Mouse (Mus musculus) embryonic facial prominence, embryonic 14.5 days (tissue): ENCODE measurements around the gene Nfe2. TPM values are rescaled to one million over a fixed set of nuclear protein-coding genes. Genes with fewer than 3 reads are reported as not detected.
"Not testable (repeated sequence)": the region's sequence is repeated elsewhere in the genome, so short reads cannot be mapped to it uniquely, and the experiment has no call there.

Source experiments
- ATAC-seq: fragments of 200-750 bp; cut with Nextera tagmentation; 2 replicates; pipeline ENCODE4 v1.8.0; 2017; ENCODE audit warnings: low read depth, moderate number of reproducible peaks, moderate TSS enrichment
- DNase-seq: peaks from one replicate; pipeline ENCODE4 v3.0.0-alpha.2; 2015; ENCODE audit warnings: low spot score
- H3K27ac ChIP-seq: fragments of 300-500 bp; sonication (generic); replicated peaks from 2 replicates; pipeline ENCODE4 v1.5.1; 2014; ENCODE audit warnings: low read depth, mild to moderate bottlenecking, low read length, moderate library complexity
- H3K27me3 ChIP-seq: fragments of 300-500 bp; sonication (generic); replicated peaks from 2 replicates; pipeline ENCODE4 v1.6.1; 2014; ENCODE audit warnings: low read length; ENCODE audit not compliant: control insufficient read depth, insufficient read depth
- H3K36me3 ChIP-seq: fragments of 300-500 bp; sonication (generic); 2 replicates; pipeline ENCODE4 v1.6.1; 2014; ENCODE audit warnings: low read length, mixed read lengths; ENCODE audit not compliant: control insufficient read depth, insufficient read depth
- H3K4me1 ChIP-seq: fragments of 300-500 bp; sonication (generic); 2 replicates; pipeline ENCODE4 v1.6.1; 2014; ENCODE audit warnings: antibody characterized with exemption, low read length; ENCODE audit not compliant: control insufficient read depth, insufficient read depth
- H3K4me2 ChIP-seq: fragments of 300-500 bp; sonication (generic); 2 replicates; pipeline ENCODE4 v1.6.1; 2014; ENCODE audit warnings: low read depth, mild to moderate bottlenecking, low read length, moderate library complexity, mixed read lengths
- H3K4me3 ChIP-seq: fragments of 300-500 bp; sonication (generic); 2 replicates; pipeline ENCODE4 v1.5.1; 2014; ENCODE audit warnings: low read depth, mild to moderate bottlenecking, low read length
- H3K9ac ChIP-seq: fragments of 300-500 bp; sonication (generic); 2 replicates; pipeline ENCODE4 v1.6.1; 2014; ENCODE audit warnings: low read depth, mild to moderate bottlenecking, low read length, moderate library complexity, mixed read lengths
- H3K9me3 ChIP-seq: fragments of 300-500 bp; sonication (generic); 2 replicates; pipeline ENCODE4 v1.6.1; 2016; ENCODE audit warnings: low read length; ENCODE audit not compliant: control insufficient read depth
- WGBS: fragments of 180-500 bp; shearing (Covaris S2); extraction: QIAGEN DNeasy Blood & Tissue Kit; methylation state at CpG from one replicate; pipeline ENCODE4 v1.1.7; 2014; 5-methylcytosine and 5-hydroxymethylcytosine counted together
- polyA plus RNA-seq: library from polyadenylated mRNA; unstranded; fragments of >200 nt; fragmentation: Nextera tagmentation; extraction: Ambion mirVana; gene quantifications from 2 replicates; pipeline ENCODE4 v1.2.1, GENCODE M21; 2014

Nfe2 gene
- polyA plus RNA-seq, 1 experiment from 2014 or later: 2.5 TPM

- H3K27ac ChIP-seq: peak overlapping the region; percentile 63; the same call in 1 of the 2 replicates
Measured at GRCm38 (mm10) chr15:103284647-103285046, 26.4 kb upstream of the Nfe2 start.

GRCm38 (mm10) chr15:103284066-103284465 is 25.9 kb upstream of the Nfe2 start:
- no peak overlapping the region for H3K9ac ChIP-seq
- ATAC-seq (no peak), DNase-seq (no peak)
- whole genome bisulfite sequencing: 58% methylated on average over 3 of the region's 3 CpGs
- H3K9me3 ChIP-seq: no peaks in the 10 kb centered on the region
- no peak overlapping the region for H3K27ac ChIP-seq
- H3K4me1 ChIP-seq: peaks cover 17% of the 10 kb centered on the region
- no peak overlapping the region for H3K4me3 ChIP-seq
- H3K36me3 ChIP-seq: peaks cover 16% of the 10 kb centered on the region; the same call in 1 of the 2 replicates
- no peaks in the 10 kb centered on the region for H3K27me3 ChIP-seq
- no peak overlapping the region for H3K4me2 ChIP-seq

More at GRCm38 (mm10) chr15:103284647-103285046, 26.4 kb upstream of the Nfe2 start:
- H3K4me1 ChIP-seq: peaks cover 17% of the 10 kb centered on the region
- WGBS: 35% methylated on average over 2 of the region's 2 CpGs
- no peak overlapping the region for H3K4me3 ChIP-seq
- peaks cover 16% of the 10 kb centered on the region; the same call in 1 of the 2 replicates for H3K36me3 ChIP-seq
- DNase-seq: no peak
- H3K27me3 ChIP-seq: no peaks in the 10 kb centered on the region
- H3K9ac ChIP-seq: no peak overlapping the region
- no peak for ATAC-seq
- H3K4me2 ChIP-seq: no peak overlapping the region
- no peaks in the 10 kb centered on the region for H3K9me3 ChIP-seq

DNA sequence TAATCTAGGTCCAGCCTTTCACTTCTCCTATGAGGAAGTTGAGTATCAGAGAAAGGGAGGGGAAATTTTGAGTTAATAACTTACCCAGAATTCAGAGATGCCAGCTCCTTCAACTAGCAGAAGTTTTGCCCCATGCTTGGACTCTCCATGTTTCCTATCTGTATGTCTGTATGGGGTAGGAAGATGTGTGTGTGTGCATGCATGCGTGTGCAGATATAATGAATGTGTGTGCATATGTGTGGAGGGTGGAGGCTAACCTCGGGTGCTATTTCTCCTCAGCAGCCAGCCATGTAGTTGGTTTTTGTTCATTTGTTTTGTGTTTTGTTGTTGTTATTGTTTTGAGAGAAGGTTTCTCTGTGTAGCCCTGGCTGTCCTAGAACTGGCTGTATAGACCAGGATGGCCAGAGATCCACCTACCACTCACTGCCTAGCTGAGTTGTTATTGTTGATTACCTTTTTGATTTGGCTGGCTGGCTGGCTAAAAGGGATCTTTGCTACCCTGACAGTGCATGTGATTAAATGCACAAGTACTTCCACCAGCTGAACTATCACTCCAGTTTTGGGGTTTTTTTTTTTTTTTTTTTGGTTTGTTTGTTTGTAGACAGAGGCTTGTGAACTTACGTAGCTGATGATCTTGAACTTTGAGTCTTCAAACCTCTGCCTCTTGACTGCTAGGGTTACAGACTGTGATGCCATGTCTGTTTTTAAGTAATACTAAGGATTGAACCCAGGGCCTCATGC is 23.4 kb upstream of the Nfe2 start:
- Histone ChIP-seq H3K36me3 (0 out of 2 replicates have a peak, but pooled peaks cover 5% of the 10 kb centered on the region), H3K4me1 (peaks cover 17% of the 10 kb centered on the region), H3K9ac (no peak overlapping the region), H3K27ac (no peak overlapping the region), H3K4me2 (no peak overlapping the region), H3K4me3 (no peak overlapping the region), H3K9me3 (no peaks in the 10 kb centered on the region), H3K27me3 (no peaks in the 10 kb centered on the region)
- 93% methylated on average over 3 of the region's 3 CpGs for WGBS
- ATAC-seq (no peak), DNase-seq (no peak)

DNA sequence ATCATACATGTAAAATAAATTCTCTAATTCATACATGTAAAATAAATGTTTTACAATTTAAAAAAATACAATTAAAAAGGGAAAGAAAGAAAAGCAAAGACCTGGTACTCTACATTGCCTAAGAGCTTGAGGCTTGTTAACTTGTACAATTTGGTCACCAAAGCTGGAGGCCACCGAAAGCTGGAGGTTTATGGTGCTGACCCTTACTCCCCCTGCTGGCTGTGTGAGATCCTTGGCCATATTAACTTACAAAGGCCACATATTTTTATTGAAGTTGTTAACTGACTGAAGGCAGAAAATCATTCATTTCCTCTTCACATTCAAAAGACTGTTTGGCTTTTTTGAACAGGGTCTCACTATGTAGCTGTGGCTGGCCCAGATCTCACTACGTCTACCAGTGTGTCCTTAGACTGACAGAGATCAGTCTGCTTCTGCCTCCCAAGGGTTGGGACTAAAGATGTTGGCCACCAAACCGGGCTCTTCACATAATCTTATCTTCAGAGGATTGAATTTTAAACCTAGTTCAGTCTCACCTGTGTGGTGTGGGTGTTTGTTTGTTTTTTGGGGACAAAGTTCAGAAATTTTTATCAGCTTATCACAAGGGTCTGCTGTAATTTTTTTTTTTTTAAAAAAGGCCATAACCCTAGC is 22.7 kb upstream of the Nfe2 start:
- Histone ChIP-seq H3K36me3 (0 out of 2 replicates have a peak, but pooled peaks cover 3% of the 10 kb centered on the region), H3K27ac (no peak overlapping the region), H3K4me2 (no peak overlapping the region), H3K4me1 (peaks cover 13% of the 10 kb centered on the region), H3K4me3 (no peak overlapping the region), H3K27me3 (no peaks in the 10 kb centered on the region), H3K9ac (no peak overlapping the region), H3K9me3 (no peaks in the 10 kb centered on the region)
- DNase-seq: peak; percentile 58
- no peak for ATAC-seq
- WGBS: 68% methylated on average over 3 of the region's 3 CpGs

DNA sequence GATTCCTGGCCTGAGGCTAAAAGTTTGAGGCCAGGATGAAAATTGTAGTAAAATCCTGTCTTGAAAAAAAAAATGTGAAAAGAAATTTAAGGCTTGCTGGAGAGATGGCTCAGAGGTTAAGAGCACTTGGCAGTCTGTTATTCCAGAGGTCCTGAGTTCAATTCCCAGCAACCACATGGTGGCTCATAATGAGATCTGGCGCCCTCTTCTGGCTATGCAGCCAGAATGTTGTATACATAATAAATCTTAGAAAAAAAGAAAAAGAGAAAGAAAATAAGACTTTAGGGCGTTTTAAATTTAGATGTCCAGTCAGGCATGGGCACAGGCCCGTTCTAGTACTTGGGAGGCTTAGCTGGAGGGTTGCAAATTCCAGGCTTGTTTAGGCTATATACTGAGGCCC is 21.5 kb upstream of the Nfe2 start:
- 61% methylated on average over 3 of the region's 3 CpGs for WGBS
- no peak for ATAC-seq
- Histone ChIP-seq H3K36me3 (0 out of 2 replicates have a peak, but pooled peaks cover 3% of the 10 kb centered on the region), H3K4me2 (no peak overlapping the region), H3K9ac (no peak overlapping the region), H3K27ac (no peak overlapping the region), H3K4me1 (0 out of 2 replicates have a peak, but pooled peaks cover 2% of the 10 kb centered on the region), H3K9me3 (no peaks in the 10 kb centered on the region), H3K27me3 (no peaks in the 10 kb centered on the region), H3K4me3 (no peak overlapping the region)
- no peak for DNase-seq

- Histone ChIP-seq H3K9ac (0 out of 2 replicates have a peak overlapping the region, but pooled peaks have one; percentile 14), H3K27ac (no peak overlapping the region), H3K4me1 (peaks cover 7% of the 10 kb centered on the region), H3K27me3 (no peaks in the 10 kb centered on the region), H3K4me2 (no peak overlapping the region), H3K36me3 (0 out of 2 replicates have a peak, but pooled peaks cover 3% of the 10 kb centered on the region), H3K4me3 (no peak overlapping the region), H3K9me3 (no peaks in the 10 kb centered on the region)
- 48% methylated on average over 7 of the region's 7 CpGs for whole genome bisulfite sequencing
- DNase-seq: no peak
- ATAC-seq: no peak
Measured at GRCm38 (mm10) chr15:103277949-103278348, 19.7 kb upstream of the Nfe2 start.

- H3K9me3 ChIP-seq, H3K27ac ChIP-seq, H3K4me2 ChIP-seq, ATAC-seq, H3K4me1 ChIP-seq, H3K9ac ChIP-seq, H3K4me3 ChIP-seq, H3K36me3 ChIP-seq, DNase-seq, H3K27me3 ChIP-seq: not testable (repeated sequence)
- WGBS: 93% methylated on average over 3 of the region's 3 CpGs
Measured at GRCm38 (mm10) chr15:103275943-103276342, 17.7 kb upstream of the Nfe2 start.

- Histone ChIP-seq H3K36me3 (no peaks in the 10 kb centered on the region), H3K27ac (peak within 1 kb of the TSS; percentile 74), H3K4me2 (peak within 1 kb of the TSS; percentile 76), H3K4me3 (peak within 1 kb of the TSS; percentile 79), H3K9ac (peak within 1 kb of the TSS; percentile 88), H3K9me3 (no peaks in the 10 kb centered on the region), H3K27me3 (no peaks in the 10 kb centered on the region), H3K4me1 (peaks cover 7% of the 10 kb centered on the region)
- WGBS: under 1% methylated on average over 38 of the region's 38 CpGs
- DNase-seq (peak; percentile 100), ATAC-seq (peak; percentile 99)
Measured at GRCm38 (mm10) chr15:103272419-103273279, 14.4 kb upstream of the Nfe2 start, which contains the start of gene Copz1. Gene Copz1 (plus strand): TSS chr15:103272714.
